Mouse (Mus musculus): Measurements from ENCODE around the gene Gm39115. TPM values are rescaled to one million over a fixed set of nuclear protein-coding genes. Genes with fewer than 3 reads are reported as not detected.
"Not testable (repeated sequence)": the region's sequence is repeated elsewhere in the genome, so short reads cannot be mapped to it uniquely, and the experiment has no call there.

Gene Gm39115
- polyA plus RNA-seq, 1 experiment from 2014 or later = not detected

DNA sequence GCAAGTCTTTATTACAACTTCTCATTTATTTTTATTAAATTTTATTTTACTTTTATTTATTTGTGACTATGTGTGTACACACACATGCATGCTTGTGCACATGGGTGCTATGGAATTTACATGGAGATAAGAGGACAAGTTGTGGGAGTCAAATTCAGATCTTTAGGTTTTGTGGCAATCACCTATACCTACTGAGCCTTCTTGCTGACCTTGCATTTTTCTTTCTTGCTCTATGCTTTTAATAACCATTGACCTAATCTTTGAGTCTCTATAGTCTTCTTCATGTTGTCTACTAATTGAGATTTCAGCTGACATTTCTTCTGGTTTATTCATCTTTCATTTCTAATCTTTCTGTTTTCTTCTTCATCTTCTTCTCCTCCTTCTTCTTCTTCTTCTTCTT lies 12.8 kb upstream of the Gm39115 start:
- H3K36me3 ChIP-seq (replicated peaks; ENCODE audit: control insufficient read depth, insufficient read depth) = no peaks in the 10 kb centered on the region
- H3K27ac ChIP-seq = no peak overlapping the region
- no peak overlapping the region for H3K9ac ChIP-seq
- no peak overlapping the region for H3K4me2 ChIP-seq (replicated peaks)
- no peak for DNase-seq (ENCODE audit: low spot score)
- no peaks in the 10 kb centered on the region for H3K27me3 ChIP-seq (ENCODE audit: control insufficient read depth, insufficient read depth, low read length)
- H3K4me3 ChIP-seq (replicated peaks; ENCODE audit: low read length) = no peak overlapping the region
- ATAC-seq (ENCODE audit: low FRiP score) = no peak
- no peaks in the 10 kb centered on the region for H3K4me1 ChIP-seq (replicated peaks; ENCODE audit: control insufficient read depth, insufficient read depth, low read length)
- no peaks in the 10 kb centered on the region for H3K9me3 ChIP-seq (ENCODE audit: control insufficient read depth, low read length)

DNA sequence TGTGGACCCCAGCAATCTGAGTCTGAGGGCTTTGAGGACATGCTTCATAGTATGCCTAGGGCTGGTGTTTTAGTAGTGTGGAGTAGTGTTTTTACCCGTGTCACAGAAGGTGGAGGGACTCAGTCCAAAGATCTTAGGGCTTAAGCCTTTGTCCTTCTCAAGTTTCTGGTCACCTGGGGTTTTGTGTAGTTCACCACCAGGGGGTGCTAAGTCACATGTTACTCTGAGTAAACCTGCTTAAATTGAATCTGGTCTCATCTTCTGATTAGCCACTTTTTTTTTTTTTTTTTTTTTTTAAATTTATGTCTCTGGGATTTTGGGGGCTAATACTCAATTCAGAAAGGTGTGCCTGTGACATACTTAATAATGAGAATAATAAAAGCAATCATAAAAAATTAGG lies 10.2 kb upstream of the Gm39115 start:
- H3K27me3 ChIP-seq (ENCODE audit: control insufficient read depth, insufficient read depth, low read length) = no peaks in the 10 kb centered on the region
- H3K4me3 ChIP-seq (replicated peaks; ENCODE audit: low read length) = no peak overlapping the region
- H3K36me3 ChIP-seq (replicated peaks; ENCODE audit: control insufficient read depth, insufficient read depth) = no peaks in the 10 kb centered on the region
- no peak overlapping the region for H3K4me2 ChIP-seq (replicated peaks)
- no peak overlapping the region for H3K27ac ChIP-seq
- no peak overlapping the region for H3K9ac ChIP-seq
- no peaks in the 10 kb centered on the region for H3K9me3 ChIP-seq (ENCODE audit: control insufficient read depth, low read length)
- no peaks in the 10 kb centered on the region for H3K4me1 ChIP-seq (replicated peaks; ENCODE audit: control insufficient read depth, insufficient read depth, low read length)
- DNase-seq (ENCODE audit: low spot score) = peak; percentile 59
- 0% methylated on average over 1 of the region's 1 CpGs for WGBS
- ATAC-seq (ENCODE audit: low FRiP score) = no peak

DNA sequence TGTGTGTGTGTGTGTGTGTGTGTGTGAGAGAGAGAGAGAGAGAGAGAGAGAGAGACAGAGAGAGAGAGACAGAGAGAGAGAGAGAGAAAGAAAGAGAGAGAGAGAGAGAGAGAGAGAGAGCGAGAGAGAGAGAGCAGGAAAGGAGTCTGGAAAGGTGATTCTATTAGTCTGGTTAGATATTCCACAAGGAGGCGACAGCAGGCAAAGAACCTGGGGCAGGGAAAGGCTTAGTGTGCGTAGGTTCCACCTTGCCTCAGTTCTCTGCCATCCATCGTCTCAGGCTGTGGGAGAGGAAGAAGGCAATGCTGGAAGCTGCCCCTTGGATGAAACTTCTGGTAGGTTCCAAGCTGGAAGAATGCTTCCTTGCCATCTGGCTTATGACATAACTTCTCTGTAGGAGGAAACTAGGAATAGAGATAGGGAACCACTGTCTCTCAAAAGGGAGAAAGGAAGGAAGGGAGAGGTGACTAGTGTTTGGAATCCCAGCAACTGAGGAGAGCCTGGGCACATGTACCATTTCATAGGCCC lies 9.6 kb upstream of the Gm39115 start:
- 42% methylated on average over 4 of the region's 4 CpGs for WGBS
- H3K27me3 ChIP-seq (ENCODE audit: control insufficient read depth, insufficient read depth, low read length) = no peaks in the 10 kb centered on the region

DNA sequence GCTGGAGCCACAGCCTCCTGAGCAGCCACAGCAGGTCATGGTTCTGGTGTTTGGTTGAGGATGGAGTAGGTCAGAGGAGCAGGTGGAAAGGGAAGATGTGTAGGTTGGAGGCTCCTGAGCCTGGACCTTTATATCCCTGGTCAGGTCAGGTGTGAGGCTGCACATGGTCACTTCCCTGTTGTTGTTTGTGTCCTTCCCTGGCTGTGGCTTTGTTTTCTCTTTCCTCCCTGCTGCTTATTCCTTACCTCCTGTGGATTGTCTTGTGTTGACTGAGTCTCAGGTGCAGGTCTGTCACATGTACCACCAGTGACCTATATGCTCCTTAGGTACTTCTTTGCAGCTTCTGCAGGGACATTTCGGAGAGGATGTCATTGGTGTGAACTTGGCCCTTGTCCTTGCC lies 8.7 kb upstream of the Gm39115 start, which contains the start of gene Gm45337:
TSS of gene Gm45337 (minus strand) at position 101 of the 400 bp plus-strand sequence.
- WGBS = 73% methylated on average over 1 of the region's 1 CpGs
- no peak for ATAC-seq (ENCODE audit: low FRiP score)
- Histone ChIP-seq H3K4me1 (replicated peaks; ENCODE audit: control insufficient read depth, insufficient read depth, low read length) (no peaks in the 10 kb centered on the region), H3K36me3 (replicated peaks; ENCODE audit: control insufficient read depth, insufficient read depth) (no peaks in the 10 kb centered on the region), H3K27me3 (ENCODE audit: control insufficient read depth, insufficient read depth, low read length) (no peaks in the 10 kb centered on the region), H3K27ac (no peak within 1 kb of the TSS), H3K9ac (no peak within 1 kb of the TSS), H3K4me3 (replicated peaks; ENCODE audit: low read length) (no peak within 1 kb of the TSS), H3K9me3 (ENCODE audit: control insufficient read depth, low read length) (no peaks in the 10 kb centered on the region), H3K4me2 (replicated peaks) (no peak within 1 kb of the TSS)
- no peak for DNase-seq (ENCODE audit: low spot score)

More for the DNA sequence above, 9.6 kb upstream of the Gm39115 start:
- Histone ChIP-seq H3K4me1 (replicated peaks; ENCODE audit: control insufficient read depth, insufficient read depth, low read length) (no peaks in the 10 kb centered on the region), H3K9ac (no peak overlapping the region), H3K4me2 (replicated peaks) (no peak overlapping the region), H3K36me3 (replicated peaks; ENCODE audit: control insufficient read depth, insufficient read depth) (no peaks in the 10 kb centered on the region), H3K9me3 (ENCODE audit: control insufficient read depth, low read length) (no peaks in the 10 kb centered on the region), H3K4me3 (replicated peaks; ENCODE audit: low read length) (no peak overlapping the region), H3K27ac (no peak overlapping the region)
- DNase-seq (ENCODE audit: low spot score) (no peak), ATAC-seq (ENCODE audit: low FRiP score) (no peak)

DNA sequence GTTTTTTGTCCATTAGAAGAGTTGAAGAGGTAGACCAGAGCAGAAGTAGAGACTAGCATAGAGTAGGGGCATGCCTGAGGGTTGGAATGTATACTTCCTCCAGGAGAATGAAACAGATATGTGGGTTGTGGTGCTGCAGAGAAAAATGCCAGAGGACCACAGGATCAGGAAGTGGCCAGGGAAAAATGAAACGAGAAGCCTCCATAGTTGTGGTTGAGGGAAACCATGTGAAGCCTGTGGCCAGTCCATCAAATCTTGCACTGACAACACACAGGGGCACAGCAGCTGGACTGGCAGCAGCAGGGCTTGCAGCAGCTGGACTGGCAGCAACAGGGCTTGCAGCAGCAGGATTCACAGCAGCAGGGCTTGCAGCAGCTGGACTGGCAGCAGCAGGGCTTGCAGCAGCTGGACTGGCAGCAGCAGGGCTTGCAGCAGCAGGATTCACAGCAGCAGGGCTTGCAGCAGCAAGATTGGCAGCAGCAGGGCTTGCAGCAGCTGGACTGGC lies 7.7 kb upstream of the Gm39115 start:
- ATAC-seq (ENCODE audit: low FRiP score); H3K9ac ChIP-seq; H3K4me3 ChIP-seq (replicated peaks; ENCODE audit: low read length); H3K36me3 ChIP-seq (replicated peaks; ENCODE audit: control insufficient read depth, insufficient read depth); H3K27ac ChIP-seq; H3K9me3 ChIP-seq (ENCODE audit: control insufficient read depth, low read length); DNase-seq (ENCODE audit: low spot score); H3K4me1 ChIP-seq (replicated peaks; ENCODE audit: control insufficient read depth, insufficient read depth, low read length); H3K4me2 ChIP-seq (replicated peaks); H3K27me3 ChIP-seq (ENCODE audit: control insufficient read depth, insufficient read depth, low read length): not testable (repeated sequence)
- WGBS = 57% methylated on average over 1 of the region's 1 CpGs

DNA sequence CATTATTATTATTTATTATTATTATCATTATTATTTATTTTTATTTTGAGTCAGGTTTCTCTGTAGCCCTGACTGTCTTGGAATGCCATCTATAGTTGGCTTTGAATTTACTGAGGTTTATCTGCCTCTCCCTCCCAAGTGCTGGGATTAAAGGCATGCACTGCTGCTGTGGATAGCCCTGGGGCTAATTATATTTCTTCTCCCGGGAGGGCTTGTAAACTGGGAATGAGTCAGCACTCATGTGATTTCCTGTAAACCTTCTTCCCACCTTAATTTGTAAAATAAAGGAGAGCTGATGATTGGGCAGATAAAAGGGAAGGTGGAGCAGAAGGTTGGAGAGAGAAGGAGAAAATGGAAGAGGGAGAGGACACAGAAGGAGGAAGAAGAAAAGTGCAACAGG lies 4.9 kb upstream of the Gm39115 start:
- Histone ChIP-seq H3K9me3 (ENCODE audit: control insufficient read depth, low read length) (no peaks in the 10 kb centered on the region), H3K4me2 (replicated peaks) (no peak overlapping the region), H3K27me3 (ENCODE audit: control insufficient read depth, insufficient read depth, low read length) (no peaks in the 10 kb centered on the region), H3K9ac (no peak overlapping the region), H3K36me3 (replicated peaks; ENCODE audit: control insufficient read depth, insufficient read depth) (no peaks in the 10 kb centered on the region), H3K4me1 (replicated peaks; ENCODE audit: control insufficient read depth, insufficient read depth, low read length) (no peaks in the 10 kb centered on the region), H3K4me3 (replicated peaks; ENCODE audit: low read length) (no peak overlapping the region), H3K27ac (no peak overlapping the region)
- ATAC-seq (ENCODE audit: low FRiP score) (no peak), DNase-seq (ENCODE audit: low spot score) (no peak)
- WGBS = 62% methylated on average over 1 of the region's 1 CpGs

DNA sequence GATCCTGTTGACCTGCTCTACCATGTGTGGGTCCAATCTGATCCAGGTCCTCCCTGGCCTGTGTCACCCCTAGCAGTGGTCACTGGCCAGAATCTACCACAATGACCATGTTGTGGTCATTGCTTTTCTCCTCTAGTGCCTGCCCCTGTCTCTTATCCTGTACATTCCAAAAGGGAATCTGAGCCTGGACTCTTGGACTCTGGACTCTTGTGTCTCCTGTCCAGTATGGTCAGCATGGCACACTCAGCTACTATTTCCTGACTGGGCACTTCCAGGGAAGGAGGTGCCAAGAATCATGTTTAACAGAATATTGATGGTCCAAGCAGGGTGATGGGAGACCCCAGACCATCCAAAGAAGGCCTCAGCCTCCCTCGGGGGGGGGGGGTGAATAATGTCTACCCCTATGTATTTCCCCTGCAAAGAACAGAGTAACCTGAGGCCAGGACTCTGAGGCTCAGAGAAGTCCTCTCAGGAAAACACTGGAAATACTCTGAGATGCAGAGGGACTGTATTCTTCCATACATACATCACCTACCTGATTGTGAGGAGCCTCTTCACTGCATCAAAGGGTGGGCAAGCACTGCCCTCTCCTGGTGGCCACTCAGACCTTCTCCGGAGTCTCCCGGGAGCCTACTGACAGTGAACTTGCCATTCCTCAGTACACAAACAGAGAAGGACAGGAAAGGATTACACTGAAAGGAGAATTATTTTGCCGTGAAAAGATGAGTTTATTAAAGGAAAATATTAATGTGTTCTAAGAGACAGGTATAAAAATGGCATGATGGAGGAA lies 1.4 kb downstream of the Gm39115 start:
- no peaks in the 10 kb centered on the region for H3K27me3 ChIP-seq (ENCODE audit: control insufficient read depth, insufficient read depth, low read length)
- H3K4me2 ChIP-seq (replicated peaks) = no peak overlapping the region
- ATAC-seq (ENCODE audit: low FRiP score) = no peak
- 59% methylated on average over 4 of the region's 4 CpGs for WGBS
- H3K9me3 ChIP-seq (ENCODE audit: control insufficient read depth, low read length) = no peaks in the 10 kb centered on the region
- H3K4me1 ChIP-seq (replicated peaks; ENCODE audit: control insufficient read depth, insufficient read depth, low read length) = no peaks in the 10 kb centered on the region
- peak; percentile 40 for DNase-seq (ENCODE audit: low spot score)
- H3K4me3 ChIP-seq (replicated peaks; ENCODE audit: low read length) = no peak overlapping the region
- H3K36me3 ChIP-seq (replicated peaks; ENCODE audit: control insufficient read depth, insufficient read depth) = no peaks in the 10 kb centered on the region
- H3K27ac ChIP-seq = no peak overlapping the region
- H3K9ac ChIP-seq = no peak overlapping the region

DNA sequence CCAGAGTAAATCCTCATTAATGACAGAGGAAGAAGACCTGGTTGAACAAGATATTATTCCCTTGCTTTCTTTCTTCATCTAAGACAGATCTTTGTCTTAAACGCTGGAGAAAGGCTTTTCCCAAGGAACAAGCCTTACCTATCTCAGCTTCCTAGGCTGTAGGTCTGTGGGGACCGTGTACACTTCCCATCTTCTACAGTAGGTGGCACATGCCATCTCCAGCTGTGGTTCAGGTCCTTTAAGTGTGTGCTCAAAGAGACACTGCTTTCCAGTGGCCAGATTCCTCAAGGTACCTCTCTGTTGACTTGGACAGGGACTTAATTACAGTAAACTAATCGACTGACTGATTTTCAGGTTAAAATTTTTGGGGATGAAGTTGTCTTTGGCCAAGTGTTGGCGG lies 7.0 kb downstream of the Gm39115 start:
- ATAC-seq (ENCODE audit: low FRiP score) (no peak), DNase-seq (ENCODE audit: low spot score) (no peak)
- H3K4me2 ChIP-seq (replicated peaks) = no peak overlapping the region
- H3K9me3 ChIP-seq (ENCODE audit: control insufficient read depth, low read length) = no peaks in the 10 kb centered on the region
- H3K4me3 ChIP-seq (replicated peaks; ENCODE audit: low read length) = no peak overlapping the region
- H3K9ac ChIP-seq = no peak overlapping the region
- WGBS = 67% methylated on average over 4 of the region's 4 CpGs
- no peaks in the 10 kb centered on the region for H3K36me3 ChIP-seq (replicated peaks; ENCODE audit: control insufficient read depth, insufficient read depth)
- no peaks in the 10 kb centered on the region for H3K4me1 ChIP-seq (replicated peaks; ENCODE audit: control insufficient read depth, insufficient read depth, low read length)
- H3K27me3 ChIP-seq (ENCODE audit: control insufficient read depth, insufficient read depth, low read length) = no peaks in the 10 kb centered on the region
- H3K27ac ChIP-seq = no peak overlapping the region

DNA sequence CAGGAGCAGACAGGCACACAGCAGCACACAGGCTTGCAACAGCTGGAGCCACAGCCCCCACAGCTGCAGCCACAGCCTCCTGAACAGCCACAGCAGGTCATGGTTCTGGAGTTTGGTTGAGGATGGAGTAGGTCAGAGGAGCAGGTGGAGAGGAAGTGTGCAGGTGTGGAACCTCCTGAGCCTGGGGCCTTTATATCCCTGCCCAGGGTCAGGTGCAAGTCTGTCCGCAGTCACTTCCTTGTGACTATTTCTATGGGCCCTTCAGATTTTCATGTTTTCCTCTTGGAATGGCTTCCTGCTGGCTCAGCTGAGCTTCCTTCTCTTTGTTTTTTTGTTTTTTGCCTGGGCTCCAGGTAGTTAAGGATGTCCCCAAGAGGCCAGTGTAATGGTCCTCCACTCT lies 15.2 kb downstream of the Gm39115 start, which contains the start of gene Gm45618:
TSS of gene Gm45618 (minus strand) at position 101 of the 400 bp plus-strand sequence.
- DNase-seq (ENCODE audit: low spot score); H3K4me2 ChIP-seq (replicated peaks); H3K27me3 ChIP-seq (ENCODE audit: control insufficient read depth, insufficient read depth, low read length); H3K4me1 ChIP-seq (replicated peaks; ENCODE audit: control insufficient read depth, insufficient read depth, low read length); H3K9me3 ChIP-seq (ENCODE audit: control insufficient read depth, low read length); H3K27ac ChIP-seq; ATAC-seq (ENCODE audit: low FRiP score); H3K36me3 ChIP-seq (replicated peaks; ENCODE audit: control insufficient read depth, insufficient read depth); H3K4me3 ChIP-seq (replicated peaks; ENCODE audit: low read length); H3K9ac ChIP-seq: not testable (repeated sequence)
- 83% methylated on average over 1 of the region's 1 CpGs for whole genome bisulfite sequencing
